Comparison of ENCODE assay signal across 19 mouse cellular contexts in the genomic region with DNA sequence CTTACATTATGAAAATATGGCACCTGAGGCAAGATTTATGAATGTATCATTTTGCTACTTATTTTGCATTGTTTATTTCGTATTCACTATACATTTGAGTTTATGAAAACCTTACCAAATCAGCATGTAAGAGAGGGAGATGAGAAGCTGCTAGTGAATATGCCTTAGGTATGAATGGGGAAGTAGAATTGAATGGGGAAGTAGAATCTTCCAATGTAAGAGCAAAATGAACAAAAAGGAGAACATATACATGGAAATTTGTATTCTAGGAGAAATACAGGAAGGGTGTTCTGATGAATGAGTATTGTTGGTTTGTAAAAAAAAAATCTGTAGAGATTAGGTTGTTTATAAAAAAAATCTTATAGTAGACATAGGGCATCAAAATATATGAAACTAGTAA.
DNase-seq lines count a peak whose midpoint lies in the region; ATAC-seq lines count a peak whose summit lies in the region.
"Had no signal": no experiment of that assay in that cellular context is flagged by ENCODE, and none has a peak within 500 bp of the region (broad histone marks: within the 10 kb centered on the region; RNA-seq: fewer than 3 reads in every experiment).

No protein-coding gene starts in this region.

- peak; percentile 11 for DNase-seq in A20 (ENCODE audit: low read depth, low spot score)
- DNase-seq in MEL-GATA-1-ER (ENCODE audit: extremely low read depth, low read depth) = peak; percentile 57
- no peak for DNase-seq in layer of hippocampus, postnatal 14 days (ENCODE audit: low spot score in 2 of 2)
- DNase-seq in urinary bladder, adult 18-20 months (ENCODE audit: low spot score in 2 of 2) = no peak
- DNase-seq in right cerebral cortex, postnatal 10 days (ENCODE audit: low spot score in 2 of 2) = no peak
- DNase-seq: adrenal gland, adult 2 months; adrenal gland, postnatal 10 days; adrenal gland, postnatal 25 days; cerebellum, adult 11 months; cerebellum, adult 18-20 months; cerebellum, adult 8-10 months; cerebellum, adult 9-11 months; cerebellum, postnatal 14 days; cerebellum, postnatal 36 days; forebrain, postnatal 0 days had no signal

- ATAC-seq in granulocyte monocyte progenitor cell, adult 5-6 weeks (replicated peaks; ENCODE audit: poor library complexity, severe bottlenecking) = peak; percentile 73
- peak; percentile 80 for ATAC-seq in megakaryocyte progenitor cell, adult 5-6 weeks (replicated peaks; ENCODE audit: poor library complexity)
- ATAC-seq: forebrain, embryonic 13.5 days; forebrain, embryonic 15.5 days; forebrain, postnatal 0 days had no signal

Comparison
In these comparisons a context has a peak if more than half of its experiments do, and no peak if none do; other contexts are left out.
1. DNase-seq: peak in A20 (single experiment) and MEL-GATA-1-ER (single experiment); none in layer of hippocampus, postnatal 14 days (0 of 2), urinary bladder, adult 18-20 months (0 of 2) and right cerebral cortex, postnatal 10 days (0 of 2).